Mouse (Mus musculus) bone marrow macrophage, adult 2 months (primary cell): Measurements from ENCODE around the gene Prkd2. TPM values are rescaled to one million over a fixed set of nuclear protein-coding genes. Genes with fewer than 3 reads are reported as not detected.

Source experiments
- H3K27ac ChIP-seq: 2 replicates; pipeline ENCODE4 v1.5.1; 2012; ENCODE audit warnings: low read depth, low read length; ENCODE audit not compliant: insufficient read depth
- H3K4me1 ChIP-seq: 2 replicates; pipeline ENCODE4 v1.6.1; 2012; ENCODE audit warnings: low read length; ENCODE audit not compliant: control insufficient read depth, insufficient read depth
- H3K4me3 ChIP-seq: 2 replicates; pipeline ENCODE4 v1.5.1; 2012; ENCODE audit warnings: mild to moderate bottlenecking, low read length, moderate library complexity; ENCODE audit not compliant: insufficient read depth
- CTCF ChIP-seq: IDR thresholded peaks from 2 replicates; pipeline ENCODE4 v1.5.1; 2012; ENCODE audit warnings: low read depth, mild to moderate bottlenecking, low read length, moderate library complexity
- POLR2A ChIP-seq: IDR thresholded peaks from 2 replicates; pipeline ENCODE4 v1.6.1; 2012; ENCODE audit warnings: mild to moderate bottlenecking, low read depth, low read length, borderline replicate concordance
- polyA plus RNA-seq: library from polyadenylated mRNA; stranded (reverse); fragments of >200 nt; gene quantifications from 2 replicates; pipeline ENCODE4 v1.2.4, GENCODE M21; 2012; ENCODE audit not compliant: missing spikeins, insufficient read depth, insufficient read length

The Prkd2 gene
- 9.8 and 11.2 TPM in 2 replicates for polyA plus RNA-seq

DNA sequence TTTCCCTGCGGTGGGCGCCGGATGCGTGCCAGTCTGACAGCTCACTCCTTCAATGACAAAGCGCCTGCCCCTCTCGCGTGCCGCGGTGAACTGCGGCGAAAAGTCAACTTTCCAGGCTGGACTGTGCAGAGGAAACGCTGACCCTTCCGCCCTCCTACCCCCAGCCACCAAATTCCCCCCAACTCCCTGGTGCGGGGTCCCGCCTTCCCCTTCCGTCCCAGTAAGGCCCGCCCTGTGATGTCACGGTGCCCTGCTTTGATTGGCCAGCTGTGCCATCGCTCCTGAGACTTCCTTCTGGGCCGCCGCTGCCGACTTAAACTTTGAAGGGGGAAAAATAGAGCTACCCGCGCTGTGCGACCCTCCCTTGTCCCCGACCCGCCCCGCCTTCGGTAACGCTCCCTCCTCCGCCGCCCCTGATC is at the start of gene Prkd2:
TSS of gene Prkd2 (plus strand) at position 258 of the 419 bp plus-strand sequence.
- TF ChIP-seq CTCF (no peak), POLR2A (no peak)
- Histone ChIP-seq H3K4me1 (peaks cover 25% of the 10 kb centered on the region), H3K4me3 (peak within 1 kb of the TSS; percentile 85), H3K27ac (peak within 1 kb of the TSS; percentile 19)

DNA sequence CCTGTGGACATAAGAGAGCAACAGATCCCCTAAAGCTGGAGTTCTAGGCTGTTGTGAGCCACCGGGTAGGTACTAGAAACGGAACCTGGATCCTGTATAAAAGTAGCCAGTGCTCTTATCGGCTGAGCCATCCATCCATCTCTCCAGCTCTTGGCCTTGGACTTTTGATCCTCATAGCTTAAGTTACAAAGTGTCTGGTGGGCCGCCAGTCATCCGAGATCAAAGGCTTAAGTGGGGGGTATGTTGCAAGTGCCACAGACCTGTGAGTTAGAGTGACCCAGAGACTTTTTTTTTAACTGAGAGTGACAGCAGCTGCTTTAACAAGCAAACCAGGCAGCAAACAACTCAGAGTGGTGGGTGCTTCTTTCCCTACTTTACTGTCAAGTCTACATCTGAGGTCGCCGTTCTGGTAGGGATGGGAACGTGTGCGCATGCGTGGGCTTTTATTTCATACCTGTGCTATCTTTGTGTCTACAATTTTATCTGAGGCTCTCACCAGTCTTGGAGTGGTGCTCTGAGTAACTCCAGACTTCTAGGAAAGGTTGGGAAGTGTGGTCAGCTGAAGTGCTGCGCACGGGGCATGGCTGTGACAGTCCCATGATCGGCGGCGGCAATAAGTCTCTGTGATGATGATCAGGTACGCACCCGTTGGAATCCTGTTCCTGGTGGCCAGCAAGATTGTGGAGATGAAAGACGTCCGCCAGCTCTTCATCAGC is 49.5 kb upstream of the Prkd2 start:
- no peaks in the 10 kb centered on the region for H3K4me1 ChIP-seq
- TF ChIP-seq CTCF (no peak), POLR2A (no peak)
- no peak overlapping the region for H3K4me3 ChIP-seq
- H3K27ac ChIP-seq, result no peak overlapping the region

DNA sequence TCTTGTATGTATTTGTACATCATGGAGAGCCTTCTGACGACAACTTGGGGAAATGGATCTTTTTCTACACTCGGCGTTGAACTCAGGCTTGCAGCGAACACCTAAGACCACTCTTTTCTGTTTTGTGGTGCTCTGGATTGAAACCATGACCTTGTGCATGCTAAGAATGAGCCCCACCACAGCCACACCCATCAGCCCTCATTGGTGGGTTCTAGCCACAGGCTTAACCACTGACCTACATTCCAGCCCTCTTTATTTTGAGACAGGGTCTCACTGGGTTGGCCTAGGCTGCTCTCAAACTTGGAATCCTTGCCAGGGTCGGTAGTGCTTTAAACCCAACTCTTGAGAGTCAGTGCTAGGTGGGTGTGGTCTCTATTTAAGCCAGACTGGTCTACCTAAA is 47.8 kb upstream of the Prkd2 start:
- Histone ChIP-seq H3K4me3 (no peak overlapping the region), H3K4me1 (no peaks in the 10 kb centered on the region), H3K27ac (no peak overlapping the region)
- no peak for TF ChIP-seq CTCF
- TF ChIP-seq POLR2A, result no peak

DNA sequence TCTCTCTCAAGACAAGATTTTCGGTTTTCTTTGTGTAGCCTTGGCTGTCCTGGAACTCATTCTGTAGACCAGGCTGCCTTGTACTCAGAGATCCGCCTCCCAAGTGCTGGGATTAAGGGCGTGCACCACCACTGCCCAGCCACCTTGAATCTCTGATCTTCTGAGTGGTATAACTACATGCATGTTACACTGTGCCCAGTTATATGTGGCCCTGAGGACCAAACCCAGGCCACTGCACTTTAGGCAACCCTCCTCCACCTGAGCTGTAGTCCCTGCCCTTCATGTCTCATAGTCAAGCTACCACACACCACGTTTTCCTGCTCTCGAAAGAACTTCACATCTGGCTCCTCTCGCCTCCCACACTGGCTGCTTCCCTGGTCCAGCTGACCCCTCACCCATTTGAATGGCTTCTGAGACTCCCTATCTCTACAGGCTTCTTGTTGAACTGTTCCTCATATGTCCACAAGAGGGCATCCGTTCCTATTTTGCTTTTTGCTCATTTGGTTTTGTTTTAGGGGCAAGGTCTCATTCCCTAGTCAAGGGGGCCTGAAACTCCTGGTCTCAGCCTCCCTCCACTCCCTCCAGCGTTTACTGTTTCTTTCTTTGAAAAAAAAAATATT is 38.2 kb upstream of the Prkd2 start:
- TF ChIP-seq POLR2A (no peak), CTCF (peak; percentile 69)
- no peaks in the 10 kb centered on the region for H3K4me1 ChIP-seq
- no peak overlapping the region for H3K27ac ChIP-seq
- no peak overlapping the region for H3K4me3 ChIP-seq

DNA sequence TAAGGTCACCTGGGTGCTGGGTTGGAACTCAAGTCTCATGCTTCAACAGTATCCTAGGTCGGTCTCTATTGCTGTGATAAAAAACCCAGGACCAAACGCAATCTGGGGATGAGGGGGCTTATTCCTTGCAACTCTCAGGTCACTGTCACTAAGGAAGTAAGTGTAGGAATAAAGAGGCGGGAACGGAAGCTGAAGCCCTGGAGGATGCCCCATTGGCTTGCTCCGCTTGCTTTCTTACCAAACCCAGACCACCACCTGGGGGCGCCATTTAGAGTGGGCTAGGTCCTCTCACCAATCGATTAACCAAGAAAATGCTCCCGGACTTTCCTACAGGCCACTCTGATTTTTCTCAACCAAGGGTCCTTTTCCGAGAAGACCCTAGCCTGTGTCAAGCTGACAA is 34.8 kb upstream of the Prkd2 start:
- Histone ChIP-seq H3K4me3 (no peak overlapping the region), H3K4me1 (no peaks in the 10 kb centered on the region), H3K27ac (no peak overlapping the region)
- TF ChIP-seq POLR2A (no peak), CTCF (peak; percentile 52; the same call in 1 of the 2 replicates)

DNA sequence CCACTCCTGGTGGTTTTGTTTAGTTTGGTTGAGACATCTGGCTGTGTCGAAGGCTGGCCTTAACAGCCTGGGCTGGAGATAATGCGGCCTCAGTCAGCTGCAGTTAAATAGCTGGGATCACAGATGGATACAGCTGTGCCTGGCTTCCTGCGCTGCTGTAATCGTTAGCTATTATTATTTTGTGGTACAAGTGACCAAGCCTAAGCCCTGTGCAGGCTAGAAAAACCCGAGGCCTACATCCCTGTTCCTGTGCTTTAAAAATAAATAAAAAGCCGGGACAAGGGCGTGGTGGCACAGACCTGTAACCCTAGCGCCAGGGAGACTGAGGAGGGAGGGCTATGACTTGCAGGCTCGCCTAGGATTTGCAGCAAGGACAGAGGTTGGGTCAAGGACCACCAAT is 34.1 kb upstream of the Prkd2 start:
- H3K4me3 ChIP-seq, result no peak overlapping the region
- H3K27ac ChIP-seq, result no peak overlapping the region
- no peaks in the 10 kb centered on the region for H3K4me1 ChIP-seq
- TF ChIP-seq CTCF, result no peak
- no peak for TF ChIP-seq POLR2A

DNA sequence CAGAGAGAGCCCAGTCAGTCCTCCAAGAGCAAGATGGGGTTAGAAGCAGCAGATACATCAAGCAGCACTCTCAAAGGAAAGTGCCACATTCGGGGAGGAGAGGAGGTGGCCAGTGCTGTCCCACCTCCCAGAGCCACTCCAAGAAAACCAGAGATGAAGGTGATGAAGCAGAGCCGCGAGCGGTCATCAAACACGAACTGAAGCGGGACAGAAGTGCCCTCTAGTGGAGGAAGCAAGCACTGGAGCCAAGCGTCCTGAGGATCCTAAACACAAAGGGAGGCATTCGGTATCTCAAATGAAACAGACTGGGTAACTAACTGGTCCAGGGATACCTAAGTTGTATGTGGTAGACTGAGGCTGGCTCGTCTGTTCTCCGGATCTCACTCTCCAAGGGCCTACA is 33.0 kb upstream of the Prkd2 start:
- no peak overlapping the region for H3K27ac ChIP-seq
- peak; percentile 56 for TF ChIP-seq CTCF
- TF ChIP-seq POLR2A, result no peak
- H3K4me1 ChIP-seq, result no peaks in the 10 kb centered on the region
- H3K4me3 ChIP-seq, result no peak overlapping the region

DNA sequence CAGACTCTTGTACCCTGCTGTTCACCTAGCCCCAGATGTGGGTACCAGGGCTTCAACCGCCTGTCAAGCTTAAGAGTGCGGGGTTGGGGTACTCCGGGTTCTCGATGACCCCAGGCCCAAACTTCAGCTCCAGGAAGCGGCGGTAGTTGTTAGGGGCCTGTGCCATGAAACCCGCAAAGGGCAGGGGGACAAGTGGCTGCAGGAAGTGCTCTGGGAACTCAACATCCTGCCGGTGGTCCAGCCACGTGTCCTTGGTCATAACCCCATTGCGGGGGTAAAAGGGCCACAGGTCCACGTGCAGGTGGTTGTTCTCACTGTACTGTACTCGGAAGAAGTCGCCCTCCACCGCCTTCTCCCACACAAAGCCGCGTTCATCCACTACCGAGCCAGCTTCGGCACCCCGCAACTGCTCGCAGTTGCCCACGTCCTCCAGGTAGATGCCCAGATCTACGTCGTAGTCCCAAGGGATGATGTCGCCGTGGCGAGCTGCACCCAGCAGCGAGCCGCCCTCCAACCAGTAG is 32.2 kb upstream of the Prkd2 start:
- Histone ChIP-seq H3K4me3 (no peak overlapping the region), H3K27ac (no peak overlapping the region), H3K4me1 (peaks cover under 1% of the 10 kb centered on the region; the same call in 1 of the 2 replicates)
- TF ChIP-seq CTCF (no peak), POLR2A (no peak)

DNA sequence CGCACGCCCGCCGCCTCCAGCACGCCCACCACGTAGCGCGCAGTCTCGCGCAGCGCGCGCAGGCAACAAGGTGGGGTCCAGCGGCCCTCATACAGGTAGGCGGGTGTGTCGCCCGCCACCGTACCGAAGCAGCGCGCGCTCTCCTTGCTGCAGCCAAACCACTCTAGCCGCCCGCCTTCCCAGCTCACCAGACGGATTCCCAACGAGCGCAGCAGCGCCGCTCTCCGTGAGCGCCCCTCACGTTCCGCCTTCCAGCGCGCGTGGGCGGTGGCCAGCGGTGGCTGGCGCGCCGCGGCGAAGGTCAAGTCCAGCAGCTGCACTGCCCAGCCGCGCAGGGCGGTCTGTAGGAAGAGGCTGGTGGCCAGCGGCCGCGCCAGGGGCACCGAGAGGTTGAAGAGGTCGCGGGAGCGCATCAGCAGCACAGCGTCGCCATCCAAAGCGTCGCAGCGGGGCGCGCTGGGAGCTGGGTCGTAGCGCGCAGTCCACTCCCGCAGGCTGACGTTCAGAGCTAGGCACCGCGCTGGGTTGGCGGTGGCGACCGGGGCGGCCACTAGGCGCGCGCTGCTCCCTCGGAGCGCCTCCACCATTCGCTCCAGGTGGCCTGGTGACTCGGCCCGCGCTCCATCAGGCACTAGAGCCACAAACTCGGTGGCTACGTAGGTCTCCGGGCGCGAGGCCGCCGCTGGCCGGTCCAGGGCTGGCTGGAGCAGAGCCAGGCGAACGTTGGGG is 31.6 kb upstream of the Prkd2 start:
- TF ChIP-seq CTCF (no peak), POLR2A (no peak)
- no peak overlapping the region for H3K4me3 ChIP-seq

More for the DNA sequence above, 31.6 kb upstream of the Prkd2 start:
- Histone ChIP-seq H3K27ac (no peak overlapping the region), H3K4me1 (peaks cover 4% of the 10 kb centered on the region; the same call in 1 of the 2 replicates)
